Mouse (Mus musculus) stomach, embryonic 16.5 days (tissue): ENCODE results near the gene Enpp7. TPM values are rescaled to one million over a fixed set of nuclear protein-coding genes. Genes with fewer than 3 reads are reported as not detected.

Experiments
- ATAC-seq: fragments of 200-750 bp; cut with Nextera tagmentation; 2 replicates; pipeline ENCODE4 v1.8.0; 2017; ENCODE audit warnings: moderate number of reproducible peaks, moderate TSS enrichment; ENCODE audit not compliant: insufficient read depth, low FRiP score
- H3K27ac ChIP-seq: fragments of 300-500 bp; sonication (generic); 2 replicates; pipeline ENCODE4 v1.5.1; 2014; ENCODE audit warnings: low read length
- H3K27me3 ChIP-seq: fragments of 300-500 bp; sonication (generic); 2 replicates; pipeline ENCODE4 v1.6.1; 2014; ENCODE audit warnings: low read length, control low read depth, mixed read lengths; ENCODE audit not compliant: control insufficient read depth, insufficient read depth
- H3K36me3 ChIP-seq: fragments of 300-500 bp; sonication (generic); 2 replicates; pipeline ENCODE4 v1.6.1; 2014; ENCODE audit warnings: low read length; ENCODE audit not compliant: control insufficient read depth, insufficient read depth
- H3K4me1 ChIP-seq: fragments of 300-500 bp; sonication (generic); 2 replicates; pipeline ENCODE4 v1.6.1; 2014; ENCODE audit warnings: low read length, control low read depth, mixed read lengths; ENCODE audit not compliant: control insufficient read depth, insufficient read depth
- H3K4me2 ChIP-seq: fragments of 300-500 bp; sonication (generic); 2 replicates; pipeline ENCODE4 v1.6.1; 2014; ENCODE audit warnings: low read depth, low read length, mixed read lengths
- H3K4me3 ChIP-seq: fragments of 300-500 bp; sonication (generic); replicated peaks from 2 replicates; pipeline ENCODE4 v1.5.1; 2014; ENCODE audit warnings: mild to moderate bottlenecking, low read length
- H3K9ac ChIP-seq: fragments of 300-500 bp; sonication (generic); 2 replicates; pipeline ENCODE4 v1.6.1; 2014; ENCODE audit warnings: low read length
- H3K9me3 ChIP-seq: fragments of 300-500 bp; sonication (generic); replicated peaks from 2 replicates; pipeline ENCODE4 v1.6.1; 2016; ENCODE audit warnings: low read length, control low read depth; ENCODE audit not compliant: control insufficient read depth
- WGBS: fragments of 180-500 bp; shearing (Covaris S2); extraction: QIAGEN DNeasy Blood & Tissue Kit; methylation state at CpG from one replicate; pipeline ENCODE4 v1.1.7; 2014; 5-methylcytosine and 5-hydroxymethylcytosine counted together
- polyA plus RNA-seq: library from polyadenylated mRNA; unstranded; fragments of >200 nt; fragmentation: Nextera tagmentation; extraction: Ambion mirVana; gene quantifications from 2 replicates; pipeline ENCODE4 v1.2.1, GENCODE M21; 2015

Gene Enpp7
- polyA plus RNA-seq, 1 experiment from 2014 or later: not detected

- Histone ChIP-seq H3K36me3 (no peaks in the 10 kb centered on the region), H3K27me3 (peaks cover 54% of the 10 kb centered on the region), H3K4me2 (no peak overlapping the region), H3K27ac (no peak overlapping the region), H3K9ac (no peak overlapping the region), H3K4me1 (peaks cover 23% of the 10 kb centered on the region), H3K4me3 (no peak overlapping the region), H3K9me3 (no peaks in the 10 kb centered on the region)
- no peak for ATAC-seq
- 13% methylated on average over 15 of the region's 15 CpGs for WGBS
These were observed 48.5 kb downstream of the Enpp7 start for GRCm38 (mm10) chr11:119036447-119036846.

GRCm38 (mm10) chr11:119036934-119037779 lies 49.2 kb downstream of the Enpp7 start:
- no peaks in the 10 kb centered on the region for H3K9me3 ChIP-seq
- WGBS: 7% methylated on average over 57 of the region's 57 CpGs
- H3K4me3 ChIP-seq: peak overlapping the region; percentile 50
- H3K36me3 ChIP-seq: no peaks in the 10 kb centered on the region
- no peak overlapping the region for H3K27ac ChIP-seq
- H3K27me3 ChIP-seq: peaks cover 61% of the 10 kb centered on the region
- H3K4me2 ChIP-seq: peak overlapping the region; percentile 61
- no peak for ATAC-seq
- peak overlapping the region; percentile 65 for H3K9ac ChIP-seq
- peaks cover 31% of the 10 kb centered on the region for H3K4me1 ChIP-seq

GRCm38 (mm10) chr11:119037780-119038401 lies 49.9 kb downstream of the Enpp7 start:
- no peak for ATAC-seq
- 33% methylated on average over 18 of the region's 18 CpGs for WGBS
- H3K4me1 ChIP-seq: peaks cover 37% of the 10 kb centered on the region

GRCm38 (mm10) chr11:119038744-119039484 lies 50.9 kb downstream of the Enpp7 start:
- ATAC-seq: no peak
- H3K36me3 ChIP-seq: no peaks in the 10 kb centered on the region
- 69% methylated on average over 22 of the region's 22 CpGs for WGBS
- no peak overlapping the region for H3K4me2 ChIP-seq
- peaks cover 39% of the 10 kb centered on the region for H3K4me1 ChIP-seq
- peaks cover 72% of the 10 kb centered on the region for H3K27me3 ChIP-seq
- no peak overlapping the region for H3K9ac ChIP-seq
- H3K9me3 ChIP-seq: no peaks in the 10 kb centered on the region
- no peak overlapping the region for H3K4me3 ChIP-seq
- H3K27ac ChIP-seq: no peak overlapping the region

More at GRCm38 (mm10) chr11:119037780-119038401, 49.9 kb downstream of the Enpp7 start:
- Histone ChIP-seq H3K27me3 (peaks cover 64% of the 10 kb centered on the region), H3K36me3 (no peaks in the 10 kb centered on the region), H3K4me3 (peak overlapping the region; percentile 50), H3K27ac (no peak overlapping the region), H3K4me2 (peak overlapping the region; percentile 61), H3K9me3 (no peaks in the 10 kb centered on the region), H3K9ac (peak overlapping the region; percentile 65; the same call in 1 of the 2 replicates)

GRCm38 (mm10) chr11:119039732-119040512 lies 51.9 kb downstream of the Enpp7 start:
- Histone ChIP-seq H3K4me3 (peak overlapping the region; percentile 72), H3K36me3 (no peaks in the 10 kb centered on the region), H3K9ac (peak overlapping the region; percentile 84), H3K27me3 (peaks cover 72% of the 10 kb centered on the region), H3K4me1 (peaks cover 45% of the 10 kb centered on the region), H3K4me2 (peak overlapping the region; percentile 89), H3K27ac (peak overlapping the region; percentile 70; the same call in 1 of the 2 replicates), H3K9me3 (no peaks in the 10 kb centered on the region)
- 18% methylated on average over 21 of the region's 21 CpGs for WGBS
- ATAC-seq: no peak

- no peaks in the 10 kb centered on the region for H3K36me3 ChIP-seq
- H3K4me2 ChIP-seq: peak within 1 kb of the TSS; percentile 96
- peak within 1 kb of the TSS; percentile 70 for H3K27ac ChIP-seq
- no peaks in the 10 kb centered on the region for H3K9me3 ChIP-seq
- ATAC-seq: peak; percentile 96
- peak within 1 kb of the TSS; percentile 72 for H3K4me3 ChIP-seq
- peaks cover 72% of the 10 kb centered on the region for H3K27me3 ChIP-seq
- H3K4me1 ChIP-seq: peaks cover 47% of the 10 kb centered on the region
- under 1% methylated on average over 63 of the region's 63 CpGs for WGBS
- H3K9ac ChIP-seq: peak within 1 kb of the TSS; percentile 84
These were observed 52.8 kb downstream of the Enpp7 start, which contains the start of gene Cbx8 for GRCm38 (mm10) chr11:119040600-119041324. Gene Cbx8, minus strand, starts transcription at chr11:119040969.

- H3K36me3 ChIP-seq: no peaks in the 10 kb centered on the region
- H3K4me3 ChIP-seq: peak overlapping the region; percentile 66
- peaks cover 50% of the 10 kb centered on the region for H3K4me1 ChIP-seq
- WGBS: under 1% methylated on average over 31 of the region's 31 CpGs
- no peaks in the 10 kb centered on the region for H3K9me3 ChIP-seq
- ATAC-seq: peak; percentile 42
- H3K4me2 ChIP-seq: peak overlapping the region; percentile 96
- H3K27ac ChIP-seq: no peak overlapping the region
- H3K9ac ChIP-seq: peak overlapping the region; percentile 74
- peaks cover 72% of the 10 kb centered on the region for H3K27me3 ChIP-seq
These were observed 53.3 kb downstream of the Enpp7 start for GRCm38 (mm10) chr11:119041325-119041716.
